Mouse (Mus musculus): Measurements from ENCODE around the gene 4930524J08Rik.

DNA sequence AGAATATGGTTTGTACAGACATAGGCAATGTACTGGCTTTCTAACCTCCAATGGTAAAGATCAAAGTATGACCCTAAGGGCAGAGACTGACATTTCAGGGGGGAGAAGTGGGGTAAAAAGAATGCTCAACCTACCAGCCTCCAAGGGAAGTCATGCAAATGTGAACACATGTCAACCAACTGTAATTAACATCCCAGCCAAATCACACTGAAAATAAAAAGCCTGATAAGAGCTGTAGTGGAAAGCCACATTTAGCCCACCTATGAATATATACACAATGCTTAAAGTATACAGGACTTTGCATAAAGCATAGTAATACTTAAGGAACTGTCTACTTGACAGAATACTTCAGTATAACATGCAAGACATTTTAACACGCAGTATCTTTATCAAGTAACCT, 3.1 kb upstream of the 4930524J08Rik start:
- no peak for TF ChIP-seq CEBPB (IDR thresholded peaks at IDR 0.05; ENCODE audit: low read depth)
- TF ChIP-seq USF1 (IDR thresholded peaks at IDR 0.05; ENCODE audit: low read depth), result no peak
- TF ChIP-seq CTCF (IDR thresholded peaks at IDR 0.05; ENCODE audit: control insufficient read depth, insufficient read depth, insufficient read length), result no peak
- no peak for TF ChIP-seq FOSL1 (IDR thresholded peaks at IDR 0.05; ENCODE audit: insufficient read depth, low read length, poor library complexity, severe bottlenecking)

Measured in C2C12 (cell line).